Mouse (Mus musculus): Measurements from ENCODE around the gene Ceacam19.

DNA sequence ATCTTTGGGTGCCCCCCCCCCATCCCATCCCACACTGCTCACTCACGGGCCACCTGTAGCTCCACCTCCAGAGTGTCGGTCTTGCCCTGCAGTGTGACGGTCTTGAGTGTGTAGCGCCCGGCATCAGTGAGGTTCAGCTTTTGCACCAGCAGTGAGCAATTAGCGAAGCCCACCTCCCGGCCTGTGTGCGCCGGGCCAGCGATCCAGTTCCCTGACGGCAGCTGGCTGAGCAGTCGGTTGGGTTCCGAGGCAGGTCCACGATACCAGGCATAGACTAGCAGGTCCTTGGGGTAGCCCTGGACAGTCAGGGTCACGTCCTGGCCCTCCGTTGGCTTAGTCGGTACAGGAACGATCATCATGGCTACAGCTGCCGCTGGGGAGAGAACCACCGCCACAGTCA is 34.2 kb downstream of the Ceacam19 start:
- TF ChIP-seq CTCF (IDR thresholded peaks at IDR 0.05; ENCODE audit: low read depth) (no peak), EP300 (IDR thresholded peaks at IDR 0.05; ENCODE audit: low read depth) (no peak)

Measured in liver, postnatal 0 days (tissue).